Mouse (Mus musculus) bone marrow macrophage, adult 2 months (primary cell): ENCODE data around the gene Gtf3c1. TPM values are rescaled to one million over a fixed set of nuclear protein-coding genes. Genes with fewer than 3 reads are reported as not detected.
A peak's percentile ranks its signal among the peaks of the same experiment; 100 is the strongest.

Experiments
- H3K27ac ChIP-seq: 2 replicates; pipeline ENCODE4 v1.5.1; 2012; ENCODE audit warnings: low read depth, low read length; ENCODE audit not compliant: insufficient read depth
- H3K4me1 ChIP-seq: 2 replicates; pipeline ENCODE4 v1.6.1; 2012; ENCODE audit warnings: low read length; ENCODE audit not compliant: control insufficient read depth, insufficient read depth
- H3K4me3 ChIP-seq: 2 replicates; pipeline ENCODE4 v1.5.1; 2012; ENCODE audit warnings: mild to moderate bottlenecking, low read length, moderate library complexity; ENCODE audit not compliant: insufficient read depth
- CTCF ChIP-seq: IDR thresholded peaks from 2 replicates; pipeline ENCODE4 v1.5.1; 2012; ENCODE audit warnings: low read depth, mild to moderate bottlenecking, low read length, moderate library complexity
- POLR2A ChIP-seq: IDR thresholded peaks from 2 replicates; pipeline ENCODE4 v1.6.1; 2012; ENCODE audit warnings: mild to moderate bottlenecking, low read depth, low read length, borderline replicate concordance
- polyA plus RNA-seq: library from polyadenylated mRNA; stranded (reverse); fragments of >200 nt; gene quantifications from 2 replicates; pipeline ENCODE4 v1.2.4, GENCODE M21; 2012; ENCODE audit not compliant: missing spikeins, insufficient read depth, insufficient read length

Gene Gtf3c1
- polyA plus RNA-seq, 1 experiment = 22.0 TPM

DNA sequence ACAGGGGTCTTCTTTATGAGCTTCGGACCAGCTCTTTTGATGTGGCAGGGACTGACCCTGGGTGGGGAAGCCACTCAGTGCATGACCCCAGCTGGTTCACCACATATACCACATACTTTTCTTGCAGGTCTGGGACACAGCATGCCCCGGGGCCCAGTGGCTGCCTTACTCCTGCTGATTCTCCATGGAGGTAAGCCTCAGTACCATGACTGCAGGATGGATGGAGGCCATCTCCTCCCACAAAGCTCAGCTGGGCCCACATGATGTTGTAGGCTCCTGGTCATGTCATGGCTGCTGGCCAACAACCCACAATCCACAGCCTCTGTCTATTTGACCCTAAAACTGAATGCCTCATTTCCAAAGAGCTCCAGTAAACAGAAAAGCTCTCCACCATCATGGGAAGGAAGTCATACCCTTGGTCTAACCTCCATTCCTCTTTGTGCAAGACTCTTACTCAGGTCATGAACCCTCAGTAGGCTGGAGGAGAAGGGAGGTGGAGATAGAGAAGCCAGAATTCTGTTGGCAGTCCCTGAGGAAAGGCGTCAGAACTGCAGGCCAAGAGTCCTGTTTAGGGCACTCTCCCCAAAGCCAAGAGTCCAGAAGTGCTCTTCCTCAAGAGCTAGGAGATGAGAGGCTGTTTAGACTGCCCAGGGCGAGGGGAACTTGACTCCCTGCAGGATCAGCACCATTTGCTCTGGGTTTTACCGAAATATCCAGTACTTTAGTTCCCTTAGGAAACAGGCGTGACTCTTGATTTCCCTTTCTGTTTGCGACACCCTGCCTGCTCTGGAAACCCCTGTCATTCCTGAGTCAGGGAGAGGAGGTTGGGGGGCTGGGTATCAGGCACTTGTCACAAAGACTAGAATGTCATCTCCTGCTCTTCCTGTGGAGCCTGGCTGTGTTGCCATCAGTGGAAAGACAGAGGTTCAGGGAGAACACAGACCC, 84.6 kb downstream of the Gtf3c1 start:
- no peak overlapping the region for H3K4me3 ChIP-seq
- H3K27ac ChIP-seq = peak overlapping the region; percentile 67
- peaks cover 29% of the 10 kb centered on the region for H3K4me1 ChIP-seq
- no peak for TF ChIP-seq CTCF
- TF ChIP-seq POLR2A = no peak

- H3K4me3 ChIP-seq = no peak overlapping the region
- no peak for TF ChIP-seq CTCF
- no peak for TF ChIP-seq POLR2A
- H3K4me1 ChIP-seq = peaks cover 32% of the 10 kb centered on the region
- H3K27ac ChIP-seq = no peak overlapping the region
Measured at GRCm38 (mm10) chr7:125620077-125620476, 87.5 kb downstream of the Gtf3c1 start.

DNA sequence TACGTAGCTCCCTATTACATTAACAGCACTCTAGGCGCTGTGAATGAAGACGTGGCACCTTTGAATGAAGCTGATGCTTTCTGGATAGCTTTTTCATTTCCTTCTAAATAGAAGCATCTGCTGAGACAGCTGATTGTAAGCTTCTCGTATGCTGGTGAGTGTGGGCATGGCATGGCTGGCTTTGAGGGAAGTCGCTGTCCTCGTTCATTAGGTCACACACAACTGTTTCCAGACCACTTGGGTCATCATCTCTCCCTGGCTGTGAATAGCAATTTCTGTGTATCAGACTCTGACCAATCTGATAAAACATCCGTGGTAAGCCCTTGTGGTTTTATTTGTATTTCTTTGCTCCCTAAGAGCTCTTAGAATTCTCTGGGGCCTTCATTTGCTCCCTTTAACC, 89.6 kb downstream of the Gtf3c1 start:
- Histone ChIP-seq H3K4me1 (peaks cover 30% of the 10 kb centered on the region), H3K4me3 (no peak overlapping the region), H3K27ac (peak overlapping the region; percentile 31; the same call in 1 of the 2 replicates)
- TF ChIP-seq POLR2A = no peak
- no peak for TF ChIP-seq CTCF

GRCm38 (mm10) chr7:125615453-125615852, 92.1 kb downstream of the Gtf3c1 start:
- peaks cover 20% of the 10 kb centered on the region for H3K4me1 ChIP-seq
- TF ChIP-seq POLR2A (no peak), CTCF (no peak)
- no peak overlapping the region for H3K4me3 ChIP-seq
- H3K27ac ChIP-seq = no peak overlapping the region

- peaks cover 18% of the 10 kb centered on the region for H3K4me1 ChIP-seq
- TF ChIP-seq CTCF = no peak
- TF ChIP-seq POLR2A = no peak
- no peak overlapping the region for H3K4me3 ChIP-seq
- H3K27ac ChIP-seq = peak overlapping the region; percentile 82
Measured at GRCm38 (mm10) chr7:125613579-125613978, 94.0 kb downstream of the Gtf3c1 start.

DNA sequence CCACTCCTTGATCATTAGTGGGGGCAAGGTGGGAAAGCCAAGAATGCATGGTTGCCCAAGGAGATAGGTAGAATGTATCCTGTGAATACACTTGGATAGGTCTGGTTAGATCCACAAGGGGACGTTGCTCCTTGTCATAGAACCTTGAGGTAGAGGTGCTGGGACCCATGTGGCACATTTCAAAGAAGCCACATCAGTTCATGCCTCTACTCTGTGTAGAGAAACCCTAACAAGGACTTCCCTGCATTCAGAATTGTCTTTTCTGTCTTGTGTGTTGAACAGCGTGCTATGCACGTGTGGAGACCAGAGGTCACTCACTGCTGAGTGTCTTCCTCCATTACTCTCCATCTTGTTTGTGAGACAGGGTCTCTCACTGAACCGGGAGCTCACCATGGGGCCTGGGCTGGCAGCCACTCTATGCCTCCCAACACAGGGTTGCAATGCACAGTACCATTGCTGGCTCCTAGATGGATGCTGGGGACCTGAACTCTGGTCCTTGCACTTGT, 99.3 kb downstream of the Gtf3c1 start:
- TF ChIP-seq POLR2A (no peak), CTCF (no peak)
- peaks cover 15% of the 10 kb centered on the region for H3K4me1 ChIP-seq
- H3K27ac ChIP-seq = no peak overlapping the region
- H3K4me3 ChIP-seq = no peak overlapping the region

DNA sequence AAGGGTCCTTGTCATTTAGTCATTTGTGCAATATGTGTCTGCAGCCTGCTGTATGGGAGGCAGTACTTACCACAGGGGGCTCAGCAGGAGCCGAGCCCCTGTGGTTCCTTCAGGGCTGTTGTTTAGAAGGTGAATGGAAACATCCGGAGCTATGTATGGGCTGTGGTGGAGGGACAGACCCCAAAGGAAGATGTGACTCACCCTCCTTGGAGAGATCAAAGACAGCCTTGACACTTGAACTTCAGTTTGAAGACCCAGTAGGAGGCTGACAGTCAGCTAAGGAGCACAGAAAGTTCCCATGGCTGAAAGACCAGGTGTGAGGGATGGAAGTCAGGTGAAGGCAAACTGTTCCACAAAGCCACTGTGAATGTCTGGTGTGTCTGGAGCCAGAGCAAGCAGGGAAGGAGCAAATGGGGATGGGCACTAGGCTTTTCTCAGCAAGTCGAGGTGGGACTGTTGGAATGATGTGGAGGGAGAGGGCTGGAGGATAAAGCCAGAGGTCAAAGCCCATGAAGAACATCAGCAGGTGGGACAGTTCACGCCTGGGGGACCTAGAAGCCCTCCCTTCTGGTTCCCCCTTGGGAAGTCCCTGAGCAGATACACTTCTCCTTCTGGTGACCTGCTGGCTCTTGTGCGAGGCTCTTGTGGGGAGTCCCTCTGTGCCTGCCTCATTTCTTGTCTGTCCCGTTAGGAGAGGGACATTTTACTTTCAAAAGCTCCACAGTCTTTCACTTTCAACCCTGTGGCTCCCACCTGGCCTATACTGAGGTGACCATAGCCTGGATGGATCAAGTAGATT, 100.0 kb downstream of the Gtf3c1 start:
- H3K27ac ChIP-seq = no peak overlapping the region
- peaks cover 22% of the 10 kb centered on the region for H3K4me1 ChIP-seq
- H3K4me3 ChIP-seq = no peak overlapping the region
- TF ChIP-seq POLR2A (no peak), CTCF (no peak)

DNA sequence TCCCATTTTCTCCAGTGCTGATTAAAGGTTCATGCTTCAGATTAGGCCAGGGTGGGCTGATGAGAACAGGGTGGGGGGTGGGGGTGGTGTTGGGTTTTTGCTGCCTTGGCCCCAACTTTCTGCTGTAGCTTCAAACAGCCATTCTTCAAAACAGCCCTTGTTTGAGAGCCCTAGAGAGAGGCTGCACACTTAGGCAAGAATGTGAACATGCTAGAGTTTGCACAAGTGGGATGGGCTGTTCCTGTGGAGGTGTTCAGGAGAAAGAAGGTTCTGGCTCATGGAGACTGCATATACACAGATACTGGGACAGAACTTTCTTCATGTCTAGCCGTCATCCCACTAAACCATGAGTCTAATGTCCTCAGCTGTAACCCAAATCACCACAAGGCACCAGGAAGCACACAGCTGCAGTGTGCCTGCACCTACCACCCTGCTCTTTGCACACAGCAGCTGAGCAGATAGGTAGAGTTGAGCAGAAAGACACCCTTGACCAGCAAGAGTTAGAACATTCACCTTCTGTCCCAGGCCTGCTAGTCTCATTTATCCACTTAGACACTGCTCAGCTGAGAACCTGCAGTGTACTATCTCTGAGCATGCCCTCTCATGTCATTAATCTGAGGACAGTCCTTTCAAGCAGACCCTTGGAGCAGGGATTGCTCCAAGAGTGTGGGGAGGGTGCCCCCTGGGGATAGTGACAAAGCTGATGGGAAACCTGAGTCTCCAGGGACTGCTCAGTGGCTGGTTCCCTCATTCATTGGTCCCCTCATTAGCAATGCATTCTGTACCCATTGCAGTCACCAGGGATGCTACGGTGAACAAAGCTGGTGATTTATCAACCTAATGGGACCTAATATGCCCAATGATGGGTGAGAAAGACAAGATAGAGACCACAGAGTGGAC, 101.1 kb downstream of the Gtf3c1 start:
- no peak for TF ChIP-seq CTCF
- no peak for TF ChIP-seq POLR2A
- Histone ChIP-seq H3K27ac (no peak overlapping the region), H3K4me3 (no peak overlapping the region), H3K4me1 (peaks cover 28% of the 10 kb centered on the region)

DNA sequence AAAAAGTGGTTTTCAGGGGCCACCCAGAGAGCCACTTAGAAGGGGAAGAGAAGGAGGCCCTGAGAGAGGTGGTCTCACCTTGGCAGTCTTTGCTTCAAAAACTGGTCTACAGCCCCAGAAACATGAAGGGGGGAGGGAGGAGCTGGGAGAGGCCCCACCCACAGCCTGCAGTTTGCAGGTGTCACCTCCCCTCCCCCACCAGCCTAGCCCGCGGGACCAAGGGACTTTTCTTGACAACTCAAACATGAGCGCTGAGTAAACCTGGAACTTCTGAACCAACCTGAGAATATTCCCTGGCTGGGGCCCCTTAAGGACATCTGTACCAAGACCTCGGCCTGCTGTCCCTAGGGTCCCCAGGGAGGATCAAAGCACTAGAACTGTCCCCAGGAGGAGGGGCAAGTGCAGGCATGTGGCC, 101.8 kb downstream of the Gtf3c1 start:
- Histone ChIP-seq H3K4me1 (peaks cover 36% of the 10 kb centered on the region), H3K27ac (no peak overlapping the region), H3K4me3 (no peak overlapping the region)
- TF ChIP-seq CTCF = no peak
- TF ChIP-seq POLR2A = no peak
